In genomic region chr8:28298896-28299793, GRCm38 (mm10) we compare ENCODE assay signal across 7 mouse cellular contexts.
A peak's percentile ranks its signal among the peaks of the same experiment; 100 is the strongest.
DNase-seq lines count a peak whose midpoint lies in the region; ATAC-seq and TF ChIP-seq lines count a peak whose summit lies in the region.

No protein-coding gene starts in this region.

- H3K4me3 ChIP-seq in liver, adult 2 months (ENCODE audit: insufficient read depth, low read depth, low read length), result no peak overlapping the region
- no peak overlapping the region for H3K4me3 ChIP-seq in liver, embryonic 11.5 days (ENCODE audit: low read depth, low read length)
- no peak overlapping the region for H3K4me3 ChIP-seq in heart, embryonic 13.5 days
- H3K4me3 ChIP-seq in neural tube, embryonic 14.5 days (ENCODE audit: low read depth, low read length), result no peak overlapping the region
- H3K4me3 ChIP-seq in liver, postnatal 0 days (ENCODE audit: low read depth, low read length), result no peak overlapping the region

- H3K4me1 ChIP-seq in liver, adult 2 months (ENCODE audit: control insufficient read depth, insufficient read depth, low read length), result no peaks in the 10 kb centered on the region; the same call in 1 of the 2 replicates
- H3K4me1 ChIP-seq in liver, embryonic 11.5 days (replicated peaks; ENCODE audit: control insufficient read depth, insufficient read depth, low read length), result no peaks in the 10 kb centered on the region
- peaks cover 11% of the 10 kb centered on the region for H3K4me1 ChIP-seq in heart, embryonic 13.5 days
- peaks cover 5% of the 10 kb centered on the region; the same call in 1 of the 2 replicates for H3K4me1 ChIP-seq in neural tube, embryonic 14.5 days (ENCODE audit: control insufficient read depth, insufficient read depth, low read length)
- no peaks in the 10 kb centered on the region for H3K4me1 ChIP-seq in liver, postnatal 0 days (ENCODE audit: insufficient read depth)

- H3K9ac ChIP-seq in liver, adult 2 months (ENCODE audit: low read depth, low read length), result no peak overlapping the region
- no peak overlapping the region for H3K9ac ChIP-seq in liver, embryonic 11.5 days (ENCODE audit: low read depth, low read length)
- H3K9ac ChIP-seq in heart, embryonic 13.5 days, result no peak overlapping the region
- no peak overlapping the region for H3K9ac ChIP-seq in neural tube, embryonic 14.5 days (replicated peaks; ENCODE audit: low read depth, low read length)
- H3K9ac ChIP-seq in liver, postnatal 0 days (replicated peaks), result no peak overlapping the region

- no peak for TF ChIP-seq POLR2A in liver, adult 2 months (IDR thresholded peaks at IDR 0.05; ENCODE audit: extremely low read depth, insufficient read depth, low read length)

- WGBS in liver, adult 2 months, result 69% methylated on average over 5 of the region's 5 CpGs
- WGBS in liver, embryonic 11.5 days, result 74% methylated on average over 5 of the region's 5 CpGs
- 61% methylated on average over 5 of the region's 5 CpGs for WGBS in heart, embryonic 13.5 days
- 51% methylated on average over 5 of the region's 5 CpGs for WGBS in neural tube, embryonic 14.5 days
- WGBS in liver, postnatal 0 days (ENCODE audit: insufficient replicate concordance), result 71% methylated on average over 5 of the region's 5 CpGs

- no peak overlapping the region for H3K4me2 ChIP-seq in liver, embryonic 11.5 days
- H3K4me2 ChIP-seq in heart, embryonic 13.5 days, result no peak overlapping the region
- no peak overlapping the region for H3K4me2 ChIP-seq in neural tube, embryonic 14.5 days (ENCODE audit: low read depth, low read length)
- H3K4me2 ChIP-seq in liver, postnatal 0 days (ENCODE audit: low read depth, low read length), result no peak overlapping the region

- H3K79me2 ChIP-seq in liver, adult 2 months (ENCODE audit: control insufficient read depth, insufficient read depth, low read length), result no peaks in the 10 kb centered on the region

- no peak for ATAC-seq in liver, embryonic 11.5 days (replicated peaks; ENCODE audit: low FRiP score)
- no peak for ATAC-seq in heart, embryonic 13.5 days (ENCODE audit: extremely low read depth, insufficient number of reproducible peaks, low FRiP score, low TSS enrichment)
- ATAC-seq in neural tube, embryonic 14.5 days (ENCODE audit: low read depth), result peak; percentile 34; the same call in 1 of the 2 replicates
- no peak for ATAC-seq in liver, postnatal 0 days

- TF ChIP-seq CTCF in liver, adult 2 months (IDR thresholded peaks at IDR 0.05; ENCODE audit: low read depth, low read length), result no peak
- no peak for TF ChIP-seq CTCF in liver, postnatal 0 days (IDR thresholded peaks at IDR 0.05; ENCODE audit: low read depth)

- DNase-seq in liver, adult 2 months (ENCODE audit: extremely low read depth, low read depth, low spot score), result peak; percentile 16
- no peak for DNase-seq in liver, embryonic 11.5 days (ENCODE audit: low spot score)
- peak; percentile 7 to 39 for DNase-seq in kidney, postnatal 25 days
- no peak for DNase-seq in lung, postnatal 10 days
- DNase-seq in liver, postnatal 0 days, result no peak

- no peak for TF ChIP-seq EP300 in liver, postnatal 0 days (IDR thresholded peaks at IDR 0.05; ENCODE audit: low read depth)

- no peaks in the 10 kb centered on the region for H3K9me3 ChIP-seq in liver, embryonic 11.5 days (ENCODE audit: control insufficient read depth, low read length)
- no peaks in the 10 kb centered on the region for H3K9me3 ChIP-seq in heart, embryonic 13.5 days
- H3K9me3 ChIP-seq in neural tube, embryonic 14.5 days (ENCODE audit: control insufficient read depth, low read length), result no peaks in the 10 kb centered on the region
- no peaks in the 10 kb centered on the region for H3K9me3 ChIP-seq in liver, postnatal 0 days (ENCODE audit: low read length)

- H3K27ac ChIP-seq in liver, adult 2 months (replicated peaks; ENCODE audit: insufficient read depth, low read depth, low read length), result no peak overlapping the region
- H3K27ac ChIP-seq in liver, embryonic 11.5 days (ENCODE audit: low read depth, low read length), result no peak overlapping the region
- H3K27ac ChIP-seq in heart, embryonic 13.5 days (replicated peaks), result 0 out of 2 replicates have a peak overlapping the region, but pooled peaks have one; percentile 5
- no peak overlapping the region for H3K27ac ChIP-seq in neural tube, embryonic 14.5 days (ENCODE audit: low read depth, low read length)
- no peak overlapping the region for H3K27ac ChIP-seq in liver, postnatal 0 days (ENCODE audit: low read depth)

- H3K36me3 ChIP-seq in liver, adult 2 months (ENCODE audit: control insufficient read depth, insufficient read depth, low read length), result no peaks in the 10 kb centered on the region
- H3K36me3 ChIP-seq in liver, embryonic 11.5 days (ENCODE audit: control insufficient read depth, insufficient read depth, low read length), result no peaks in the 10 kb centered on the region
- no peaks in the 10 kb centered on the region for H3K36me3 ChIP-seq in heart, embryonic 13.5 days
- H3K36me3 ChIP-seq in neural tube, embryonic 14.5 days (ENCODE audit: control insufficient read depth, insufficient read depth, low read length), result no peaks in the 10 kb centered on the region
- H3K36me3 ChIP-seq in liver, postnatal 0 days (replicated peaks; ENCODE audit: insufficient read depth, low read length), result no peaks in the 10 kb centered on the region

- no peaks in the 10 kb centered on the region for H3K27me3 ChIP-seq in liver, adult 2 months (ENCODE audit: control insufficient read depth, insufficient read depth, low read length)
- no peaks in the 10 kb centered on the region for H3K27me3 ChIP-seq in liver, embryonic 11.5 days (replicated peaks; ENCODE audit: control insufficient read depth, insufficient read depth, low read length)
- H3K27me3 ChIP-seq in heart, embryonic 13.5 days (replicated peaks), result no peaks in the 10 kb centered on the region
- H3K27me3 ChIP-seq in neural tube, embryonic 14.5 days (ENCODE audit: control insufficient read depth, insufficient read depth, low read length), result no peaks in the 10 kb centered on the region
- H3K27me3 ChIP-seq in liver, postnatal 0 days (ENCODE audit: insufficient read depth, low read length), result no peaks in the 10 kb centered on the region

Comparison
In these comparisons a context has a peak if more than half of its experiments do, and no peak if none do; other contexts are left out.
1. DNase-seq: peak in liver, adult 2 months (single experiment) and kidney, postnatal 25 days (2 of 2); none in liver, embryonic 11.5 days (single experiment), lung, postnatal 10 days (single experiment) and liver, postnatal 0 days (single experiment).